Mouse (Mus musculus): ENCODE data around the gene Dph5.

- TF ChIP-seq POLR2A (IDR thresholded peaks at IDR 0.05; ENCODE audit: insufficient read length, low read depth): no peak
- no peak for TF ChIP-seq MAX (IDR thresholded peaks at IDR 0.05; ENCODE audit: low read depth)
- no peak for TF ChIP-seq REST (IDR thresholded peaks at IDR 0.05; ENCODE audit: insufficient read depth, insufficient read length)
Observed at GRCm38 (mm10) chr3:115979000-115979399, 91.4 kb downstream of the Dph5 start.
